In genomic region chr9:15004298-15004685, GRCm38 (mm10) we compare ENCODE assay signal across 13 mouse cellular contexts. TPM values are rescaled to one million over a fixed set of nuclear protein-coding genes. Genes with fewer than 3 reads are reported as not detected.
DNase-seq lines count a peak whose midpoint lies in the region; ATAC-seq lines count a peak whose summit lies in the region.
"Had no signal": no experiment of that assay in that cellular context is flagged by ENCODE, and none has a peak within 500 bp of the region (broad histone marks: within the 10 kb centered on the region; RNA-seq: fewer than 3 reads in every experiment).

No protein-coding gene starts in this region.

- H3K4me2 ChIP-seq in kidney, embryonic 15.5 days, result no peak overlapping the region

- 0 out of 2 replicates have a peak, but pooled peaks have one; percentile 33 for ATAC-seq in kidney, embryonic 15.5 days (replicated peaks; ENCODE audit: low FRiP score)
- ATAC-seq in CD4-positive, CD25-positive, alpha-beta regulatory T cell, adult 4 months, result peak; percentile 77
- ATAC-seq in inflammation-experienced regulatory T-cells, adult 6 months, result peak; percentile 68
- ATAC-seq: intestine, embryonic 16.5 days had no signal

- peaks cover 33% of the 10 kb centered on the region for H3K36me3 ChIP-seq in kidney, embryonic 15.5 days

- no peaks in the 10 kb centered on the region for H3K27me3 ChIP-seq in kidney, embryonic 15.5 days

- WGBS in kidney, embryonic 15.5 days, result 69% methylated on average over 9 of the region's 9 CpGs

- no peak overlapping the region for H3K9ac ChIP-seq in kidney, embryonic 15.5 days
- H3K9ac ChIP-seq: liver, embryonic 14.5 days had no signal

- H3K9me3 ChIP-seq in kidney, embryonic 15.5 days (replicated peaks), result no peaks in the 10 kb centered on the region

- 0 out of 2 replicates have a peak, but pooled peaks cover 6% of the 10 kb centered on the region for H3K4me1 ChIP-seq in kidney, embryonic 15.5 days

- DNase-seq in kidney, adult 9 months, result no peak
- DNase-seq in CD4-positive helper T cell, adult 2 months (ENCODE audit: low read depth, low spot score), result peak; percentile 45
- DNase-seq in yolk sac, embryonic 10.5 days (ENCODE audit: low spot score), result no peak
- DNase-seq in retina, embryonic 14.5 days (ENCODE audit: low spot score), result no peak
- DNase-seq in ovary, adult 18-20 months (ENCODE audit: low spot score), result no peak
- DNase-seq: cerebellum, postnatal 25 days; kidney, postnatal 14 days; lung, postnatal 4 days had no signal

- H3K27ac ChIP-seq in kidney, embryonic 15.5 days, result no peak overlapping the region
- H3K27ac ChIP-seq: liver, embryonic 14.5 days had no signal

- H3K4me3 ChIP-seq in kidney, embryonic 15.5 days (replicated peaks), result no peak overlapping the region

RNA-seq across cellular contexts. Expression of gene Panx1, which starts 41.0 kb away (rescaled TPM):
- 45.7 and 48.0 TPM in 2 replicates for polyA plus RNA-seq in kidney, embryonic 15.5 days (2015; fragmentation: Nextera tagmentation; extraction: Ambion mirVana)
- 10 to 100 TPM; 16.1 to 23.4 TPM for polyA plus RNA-seq in CD4-positive, CD25-positive, alpha-beta regulatory T cell, adult 4 months (2017; shearing (Covaris generic))
- polyA plus RNA-seq in inflammation-experienced regulatory T-cells, adult 6 months (2017; shearing (Covaris generic)), result 10 to 100 TPM; 21.8 to 27.3 (median 22.6) TPM
